Mouse (Mus musculus): Measurements from ENCODE around the gene Bid. TPM values are rescaled to one million over a fixed set of nuclear protein-coding genes. Genes with fewer than 3 reads are reported as not detected.

Gene Bid
- polyA plus RNA-seq (2012; rRNA removed; ENCODE audit: low replicate concordance) = 12.5 and 12.9 TPM in 2 replicates

DNA sequence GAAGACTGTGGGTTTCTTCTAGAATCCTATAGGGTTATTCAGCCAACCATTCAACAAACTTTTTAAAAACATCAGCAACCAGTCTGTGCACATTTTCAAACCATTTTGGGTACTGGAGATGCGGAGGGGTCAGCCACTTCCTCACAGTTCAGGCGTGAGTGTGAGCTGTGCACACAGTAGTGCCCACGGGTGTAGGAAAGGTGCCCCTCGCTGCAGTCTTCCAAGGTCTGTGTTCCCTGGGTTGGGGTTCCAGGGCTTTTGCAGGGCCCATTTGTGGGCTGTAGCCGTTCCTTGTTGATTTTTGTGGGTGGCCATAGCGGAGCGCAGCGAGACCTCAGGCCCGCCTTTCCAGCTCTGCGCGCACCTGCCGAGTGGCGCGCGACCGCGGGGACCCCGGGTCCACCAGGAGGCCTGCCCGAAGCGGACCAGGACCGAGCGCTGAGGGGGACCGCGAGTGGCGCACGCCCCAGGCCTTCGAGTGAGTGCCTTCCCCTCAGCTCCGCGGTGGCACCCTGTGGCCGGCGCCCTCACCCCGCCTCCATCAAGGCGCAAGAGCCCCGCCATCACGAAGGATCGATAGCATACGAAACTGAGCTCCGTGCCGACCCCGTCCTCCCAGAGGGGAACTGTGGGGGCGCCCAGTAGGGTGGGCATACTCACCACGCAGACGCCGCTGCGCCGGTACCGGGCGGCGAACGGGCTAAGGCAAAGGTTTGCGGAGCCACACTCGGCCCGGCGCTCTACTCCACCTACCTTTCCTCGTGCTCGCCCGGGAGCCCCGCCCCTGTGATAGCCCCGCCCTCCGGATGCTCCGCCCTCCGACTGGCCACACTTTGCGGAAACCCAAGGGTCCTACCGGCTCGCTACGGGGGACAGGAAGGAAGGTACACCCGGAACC is at the start of gene Bid:
Gene Bid, minus strand, starts transcription at position 780 of the 898 bp plus-strand sequence.

Other genes with a start within 250 kb of the Bid start
- gene Slc25a18, start 143.3 kb downstream of the Bid start, polyA plus RNA-seq (2012; rRNA removed; ENCODE audit: low replicate concordance) = 0.13 and 0.21 TPM in 2 replicates
- gene Atp6v1e1, start 94.1 kb downstream of the Bid start, polyA plus RNA-seq (2012; rRNA removed; ENCODE audit: low replicate concordance) = 130 and 297 TPM in 2 replicates
- gene Bcl2l13, start 80.6 kb downstream of the Bid start, polyA plus RNA-seq (2012; rRNA removed; ENCODE audit: low replicate concordance) = 31.4 and 47.1 TPM in 2 replicates
- 50.4 and 103 TPM in 2 replicates for gene Mical3, start 214.1 kb upstream of the Bid start, polyA plus RNA-seq (2012; rRNA removed; ENCODE audit: low replicate concordance)

All from subcutaneous adipose tissue, adult 2 months (tissue).